Mouse (Mus musculus) midbrain, embryonic 11.5 days (tissue): ENCODE measurements around the gene Unc5b. TPM values are rescaled to one million over a fixed set of nuclear protein-coding genes. Genes with fewer than 3 reads are reported as not detected.

Experiments used
- ATAC-seq: fragments of 200-750 bp; cut with Nextera tagmentation; 2 replicates; pipeline ENCODE4 v1.8.0; 2017; ENCODE audit warnings: moderate TSS enrichment, moderate library complexity; ENCODE audit not compliant: low FRiP score
- DNase-seq: peaks from one replicate; pipeline ENCODE4 v3.0.0; 2015; ENCODE audit warnings: low spot score; ENCODE audit errors: missing footprints
- H3K27ac ChIP-seq: fragments of 300-500 bp; sonication (generic); 2 replicates; pipeline ENCODE4 v1.5.1; 2014; ENCODE audit warnings: low read depth, low read length
- H3K27me3 ChIP-seq: fragments of 300-500 bp; sonication (generic); 2 replicates; pipeline ENCODE4 v1.6.1; 2014; ENCODE audit warnings: mild to moderate bottlenecking, low read length, moderate library complexity, mixed read lengths; ENCODE audit not compliant: control insufficient read depth, insufficient read depth
- H3K36me3 ChIP-seq: fragments of 300-500 bp; sonication (generic); 2 replicates; pipeline ENCODE4 v1.6.1; 2014; ENCODE audit warnings: mild to moderate bottlenecking, low read length, moderate library complexity, mixed read lengths; ENCODE audit not compliant: control insufficient read depth, insufficient read depth
- H3K4me1 ChIP-seq: fragments of 300-500 bp; sonication (generic); 2 replicates; pipeline ENCODE4 v1.6.1; 2014; ENCODE audit warnings: low read length; ENCODE audit not compliant: control insufficient read depth, insufficient read depth
- H3K4me2 ChIP-seq: fragments of 300-500 bp; sonication (generic); 2 replicates; pipeline ENCODE4 v1.6.1; 2014; ENCODE audit warnings: mild to moderate bottlenecking, moderate library complexity
- H3K4me3 ChIP-seq: fragments of 300-500 bp; sonication (generic); 2 replicates; pipeline ENCODE4 v1.5.1; 2014; ENCODE audit warnings: low read depth, low read length
- H3K9ac ChIP-seq: fragments of 300-500 bp; sonication (generic); 2 replicates; pipeline ENCODE4 v1.6.1; 2014; ENCODE audit warnings: low read length
- H3K9me3 ChIP-seq: fragments of 300-500 bp; sonication (generic); 2 replicates; pipeline ENCODE4 v1.6.1; 2016; ENCODE audit warnings: low read length; ENCODE audit not compliant: control insufficient read depth
- WGBS: fragments of 180-500 bp; shearing (Covaris S2); extraction: QIAGEN DNeasy Blood & Tissue Kit; methylation state at CpG from one replicate; pipeline ENCODE4 v1.1.7; 2014; 5-methylcytosine and 5-hydroxymethylcytosine counted together
- polyA plus RNA-seq: library from polyadenylated mRNA; unstranded; fragments of >200 nt; fragmentation: Nextera tagmentation; extraction: Ambion mirVana; gene quantifications from 2 replicates; pipeline ENCODE4 v1.2.1, GENCODE M21; 2014

Gene Unc5b
- polyA plus RNA-seq, 1 experiment from 2014 or later: 3.5 TPM

- Histone ChIP-seq H3K4me2 (no peak overlapping the region), H3K9ac (no peak overlapping the region), H3K27ac (no peak overlapping the region), H3K4me3 (no peak overlapping the region), H3K4me1 (peaks cover 9% of the 10 kb centered on the region; the same call in 1 of the 2 replicates), H3K36me3 (no peaks in the 10 kb centered on the region), H3K9me3 (no peaks in the 10 kb centered on the region), H3K27me3 (peaks cover 25% of the 10 kb centered on the region)
- 50% methylated on average over 8 of the region's 8 CpGs for WGBS
- no peak for DNase-seq
- no peak for ATAC-seq
Measured at GRCm38 (mm10) chr10:60823744-60824143, 7.6 kb downstream of the Unc5b start.

- Histone ChIP-seq H3K36me3 (no peaks in the 10 kb centered on the region), H3K4me1 (peaks cover 9% of the 10 kb centered on the region; the same call in 1 of the 2 replicates), H3K4me3 (no peak overlapping the region), H3K9me3 (no peaks in the 10 kb centered on the region), H3K27me3 (peaks cover 16% of the 10 kb centered on the region), H3K9ac (no peak overlapping the region), H3K4me2 (no peak overlapping the region), H3K27ac (no peak overlapping the region)
- ATAC-seq: no peak
- DNase-seq: no peak
- 73% methylated on average over 17 of the region's 17 CpGs for WGBS
Measured at GRCm38 (mm10) chr10:60822641-60823425, 8.5 kb downstream of the Unc5b start.

GRCm38 (mm10) chr10:60821736-60822358 is 9.5 kb downstream of the Unc5b start:
- ATAC-seq (no peak), DNase-seq (no peak)
- no peak overlapping the region for H3K9ac ChIP-seq
- WGBS: 53% methylated on average over 7 of the region's 7 CpGs
- H3K4me1 ChIP-seq: peaks cover 1% of the 10 kb centered on the region; the same call in 1 of the 2 replicates
- H3K4me2 ChIP-seq: no peak overlapping the region
- H3K27ac ChIP-seq: no peak overlapping the region
- no peak overlapping the region for H3K4me3 ChIP-seq
- no peaks in the 10 kb centered on the region for H3K36me3 ChIP-seq
- no peaks in the 10 kb centered on the region for H3K9me3 ChIP-seq
- peaks cover 10% of the 10 kb centered on the region; the same call in 1 of the 2 replicates for H3K27me3 ChIP-seq

- ATAC-seq (no peak), DNase-seq (no peak)
- Histone ChIP-seq H3K4me3 (no peak overlapping the region), H3K36me3 (no peaks in the 10 kb centered on the region), H3K9me3 (no peaks in the 10 kb centered on the region), H3K27me3 (peaks cover 10% of the 10 kb centered on the region; the same call in 1 of the 2 replicates), H3K4me2 (no peak overlapping the region), H3K4me1 (peaks cover 2% of the 10 kb centered on the region; the same call in 1 of the 2 replicates), H3K9ac (no peak overlapping the region), H3K27ac (no peak overlapping the region)
Measured at GRCm38 (mm10) chr10:60821311-60821710, 10.1 kb downstream of the Unc5b start.

GRCm38 (mm10) chr10:60820552-60820951 is 10.8 kb downstream of the Unc5b start:
- H3K4me3 ChIP-seq: no peak overlapping the region
- no peak for ATAC-seq
- H3K36me3 ChIP-seq: no peaks in the 10 kb centered on the region
- peaks cover 9% of the 10 kb centered on the region for H3K4me1 ChIP-seq
- no peaks in the 10 kb centered on the region for H3K9me3 ChIP-seq
- peaks cover 4% of the 10 kb centered on the region; the same call in 1 of the 2 replicates for H3K27me3 ChIP-seq
- no peak overlapping the region for H3K4me2 ChIP-seq
- WGBS: 93% methylated on average over 11 of the region's 11 CpGs
- no peak overlapping the region for H3K27ac ChIP-seq
- no peak overlapping the region for H3K9ac ChIP-seq
- DNase-seq: no peak

GRCm38 (mm10) chr10:60819654-60820192 is 11.7 kb downstream of the Unc5b start:
- peaks cover 13% of the 10 kb centered on the region for H3K4me1 ChIP-seq
- H3K9ac ChIP-seq: no peak overlapping the region
- no peaks in the 10 kb centered on the region for H3K9me3 ChIP-seq
- ATAC-seq (no peak), DNase-seq (no peak)
- no peak overlapping the region for H3K27ac ChIP-seq
- H3K4me3 ChIP-seq: no peak overlapping the region
- 88% methylated on average over 11 of the region's 12 CpGs for WGBS
- H3K36me3 ChIP-seq: no peaks in the 10 kb centered on the region
- H3K27me3 ChIP-seq: no peaks in the 10 kb centered on the region
- no peak overlapping the region for H3K4me2 ChIP-seq

GRCm38 (mm10) chr10:60819179-60819578 is 12.2 kb downstream of the Unc5b start:
- Histone ChIP-seq H3K27ac (no peak overlapping the region), H3K4me3 (no peak overlapping the region), H3K36me3 (no peaks in the 10 kb centered on the region), H3K4me1 (peaks cover 17% of the 10 kb centered on the region), H3K4me2 (no peak overlapping the region), H3K27me3 (no peaks in the 10 kb centered on the region), H3K9ac (no peak overlapping the region), H3K9me3 (no peaks in the 10 kb centered on the region)
- 77% methylated on average over 5 of the region's 5 CpGs for WGBS
- DNase-seq: no peak
- no peak for ATAC-seq

- 93% methylated on average over 7 of the region's 7 CpGs for WGBS
- no peaks in the 10 kb centered on the region for H3K36me3 ChIP-seq
- no peak overlapping the region for H3K4me2 ChIP-seq
- no peaks in the 10 kb centered on the region; the same call in 1 of the 2 replicates for H3K27me3 ChIP-seq
- peaks cover 19% of the 10 kb centered on the region for H3K4me1 ChIP-seq
- no peaks in the 10 kb centered on the region for H3K9me3 ChIP-seq
- no peak for ATAC-seq
- H3K4me3 ChIP-seq: no peak overlapping the region
- no peak for DNase-seq
- no peak overlapping the region for H3K27ac ChIP-seq
- H3K9ac ChIP-seq: no peak overlapping the region
Measured at GRCm38 (mm10) chr10:60818708-60819107, 12.7 kb downstream of the Unc5b start.

GRCm38 (mm10) chr10:60817868-60818267 is 13.5 kb downstream of the Unc5b start:
- H3K27me3 ChIP-seq: peaks cover 3% of the 10 kb centered on the region
- no peaks in the 10 kb centered on the region for H3K9me3 ChIP-seq
- H3K27ac ChIP-seq: no peak overlapping the region
- H3K4me1 ChIP-seq: peaks cover 23% of the 10 kb centered on the region
- H3K4me2 ChIP-seq: no peak overlapping the region
- ATAC-seq (no peak), DNase-seq (no peak)
- H3K36me3 ChIP-seq: no peaks in the 10 kb centered on the region
- H3K9ac ChIP-seq: no peak overlapping the region
- H3K4me3 ChIP-seq: no peak overlapping the region
- 90% methylated on average over 6 of the region's 6 CpGs for WGBS
